In the genomic region with DNA sequence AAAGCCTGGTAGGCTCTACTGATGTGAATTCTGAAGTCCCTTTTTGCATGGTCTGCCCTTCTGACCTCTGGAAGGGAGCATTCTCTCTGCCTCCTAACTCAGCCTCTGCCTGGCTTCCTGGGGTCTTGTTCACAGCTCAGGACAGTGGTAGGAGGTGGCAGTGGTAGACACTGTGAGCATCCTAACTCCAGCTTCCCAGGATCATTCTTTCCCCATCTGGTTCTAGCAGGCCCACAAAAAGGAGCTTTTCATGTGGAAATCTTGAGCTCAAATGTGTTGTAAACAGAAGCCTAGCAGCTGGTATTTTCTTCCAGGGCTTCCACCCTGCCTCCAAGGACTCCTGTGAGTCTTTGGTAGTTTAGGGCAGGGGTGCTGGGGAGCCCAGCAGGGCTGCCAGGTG, we compare ENCODE assay signal across 39 mouse cellular contexts. TPM values are rescaled to one million over a fixed set of nuclear protein-coding genes. Genes with fewer than 3 reads are reported as not detected.
"Had no signal": no experiment of that assay in that cellular context is flagged by ENCODE, and none has a peak within 500 bp of the region (broad histone marks: within the 10 kb centered on the region; RNA-seq: fewer than 3 reads in every experiment).

No protein-coding gene starts in this region.

- H3K4me3 ChIP-seq: heart, adult 2 months; heart, embryonic 10.5 days; heart, embryonic 12.5 days; hindbrain, embryonic 13.5 days; hindbrain, embryonic 15.5 days; layer of hippocampus, adult 2 months; left cerebral cortex, adult 2 months; limb, embryonic 13.5 days; limb, embryonic 15.5 days; liver, embryonic 12.5 days had no signal

- H3K4me1 ChIP-seq: hindbrain, embryonic 15.5 days had no signal

- DNase-seq: gastrocnemius, postnatal 14 days; gastrocnemius, postnatal 36 days; heart, adult 11 months; heart, adult 2 months; heart, postnatal 10 days; heart, postnatal 36 days; kidney, adult 11 months; kidney, adult 8-10 months; kidney, postnatal 10 days; kidney, postnatal 25 days; kidney, postnatal 4 days; left cerebral cortex, postnatal 4 days had no signal

- H3K27ac ChIP-seq: heart, adult 2 months; heart, embryonic 10.5 days; hindbrain, embryonic 13.5 days; hindbrain, embryonic 15.5 days; hindbrain, postnatal 0 days; layer of hippocampus, adult 2 months; left cerebral cortex, adult 2 months; limb, embryonic 13.5 days; limb, embryonic 15.5 days; liver, embryonic 12.5 days; liver, embryonic 14.5 days had no signal

- H3K36me3 ChIP-seq: heart, embryonic 12.5 days; hindbrain, embryonic 13.5 days; hindbrain, embryonic 15.5 days; liver, embryonic 12.5 days had no signal

- H3K9me3 ChIP-seq: heart, embryonic 10.5 days; hindbrain, embryonic 15.5 days; limb, embryonic 13.5 days; limb, embryonic 15.5 days; liver, embryonic 12.5 days had no signal

RNA-seq across cellular contexts. Expression of a gene that starts 14.1 kb away (rescaled TPM):
- total RNA-seq: heart, adult 2 months; heart, postnatal 36 days; liver, adult 2 months had no signal
- polyA plus RNA-seq: intestine, embryonic 14.5 days; intestine, embryonic 16.5 days; kidney, embryonic 14.5 days; liver, embryonic 16.5 days had no signal

RNA-seq across cellular contexts. Expression of a gene that starts 50.2 kb away (rescaled TPM):
- total RNA-seq: gastrocnemius, adult 18-20 months; gastrocnemius, adult 8-10 months; gastrocnemius, postnatal 14 days; gastrocnemius, postnatal 36 days; heart, adult 2 months; heart, postnatal 10 days; heart, postnatal 36 days; hematopoietic stem cell, adult 5-6 weeks; hindbrain, postnatal 0 days; layer of hippocampus, adult 2 months; layer of hippocampus, postnatal 10 days; layer of hippocampus, postnatal 25 days; left cerebral cortex, adult 2 months; left cerebral cortex, postnatal 14 days; left cerebral cortex, postnatal 4 days; liver, adult 2 months had no signal
- polyA plus RNA-seq: gonadal fat pad, adult 2 months; heart, adult 2 months; heart, embryonic 10.5 days; heart, embryonic 12.5 days; heart, embryonic 14.5 days; heart, embryonic 16.5 days; hindbrain, embryonic 11.5 days; hindbrain, embryonic 13.5 days; hindbrain, embryonic 15.5 days; hindbrain, postnatal 0 days; intestine, embryonic 14.5 days; intestine, embryonic 16.5 days; kidney, embryonic 14.5 days; kidney, embryonic 16.5 days; limb, embryonic 15.5 days; liver, adult 2 months; liver, embryonic 12.5 days; liver, embryonic 14.5 days; liver, embryonic 16.5 days had no signal
